Mouse (Mus musculus): Measurements from ENCODE around the gene Nkapd1. TPM values are rescaled to one million over a fixed set of nuclear protein-coding genes. Genes with fewer than 3 reads are reported as not detected.

The Nkapd1 gene
- total and polyA plus RNA-seq, 2 experiments = 2.8 to 5.8 TPM

DNA sequence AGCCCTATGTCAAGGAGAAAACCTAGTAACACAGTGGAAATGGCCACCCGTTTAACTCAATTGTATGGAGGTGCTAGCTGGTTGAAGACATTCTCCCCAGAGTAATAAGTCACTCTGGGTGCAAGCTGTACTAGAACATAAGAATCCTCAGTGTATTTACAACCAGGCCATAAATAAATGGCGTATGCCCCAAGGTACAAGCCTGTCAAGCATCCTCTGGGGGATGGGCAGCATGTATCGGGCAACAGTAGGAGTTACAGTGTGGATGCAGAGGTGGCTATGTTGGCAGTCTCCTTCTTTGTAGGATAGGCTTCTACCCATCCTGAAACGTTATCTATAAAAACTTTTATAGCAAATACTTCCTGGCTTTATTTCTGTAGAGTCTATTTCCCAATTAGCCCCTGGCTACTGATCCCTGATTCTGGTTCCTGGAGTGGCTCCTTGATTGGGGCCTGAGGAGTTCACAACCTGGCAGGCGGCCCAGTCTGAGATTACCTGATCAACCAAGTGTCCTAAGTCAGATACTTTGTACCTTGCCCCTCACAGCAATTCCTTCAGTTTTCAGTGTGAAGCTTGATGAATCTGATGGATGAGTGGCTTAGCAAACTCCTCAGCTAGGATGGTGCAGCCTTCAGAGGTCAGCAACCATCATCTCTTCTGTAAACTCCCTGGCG lies 32.0 kb downstream of the Nkapd1 start:
- H3K79me2 ChIP-seq (ENCODE audit: control insufficient read depth, insufficient read depth, low read length) = no peaks in the 10 kb centered on the region
- DNase-seq (ENCODE audit: extremely low read depth, low read depth, low spot score) = no peak
- no peaks in the 10 kb centered on the region for H3K27me3 ChIP-seq (ENCODE audit: control insufficient read depth, insufficient read depth, low read length)
- no peak overlapping the region for H3K27ac ChIP-seq (replicated peaks; ENCODE audit: insufficient read depth, low read depth, low read length)
- no peak overlapping the region for H3K4me3 ChIP-seq (ENCODE audit: insufficient read depth, low read depth, low read length)
- H3K4me1 ChIP-seq (ENCODE audit: control insufficient read depth, insufficient read depth, low read length) = no peaks in the 10 kb centered on the region
- TF ChIP-seq CTCF (IDR thresholded peaks at IDR 0.05; ENCODE audit: low read depth, low read length) = no peak
- no peak for TF ChIP-seq POLR2A (IDR thresholded peaks at IDR 0.05; ENCODE audit: extremely low read depth, insufficient read depth, low read length)
- H3K9ac ChIP-seq (ENCODE audit: low read depth, low read length) = no peak overlapping the region
- 84% methylated on average over 6 of the region's 6 CpGs for WGBS
- peaks cover 3% of the 10 kb centered on the region; the same call in 1 of the 2 replicates for H3K36me3 ChIP-seq (ENCODE audit: control insufficient read depth, insufficient read depth, low read length)

DNA sequence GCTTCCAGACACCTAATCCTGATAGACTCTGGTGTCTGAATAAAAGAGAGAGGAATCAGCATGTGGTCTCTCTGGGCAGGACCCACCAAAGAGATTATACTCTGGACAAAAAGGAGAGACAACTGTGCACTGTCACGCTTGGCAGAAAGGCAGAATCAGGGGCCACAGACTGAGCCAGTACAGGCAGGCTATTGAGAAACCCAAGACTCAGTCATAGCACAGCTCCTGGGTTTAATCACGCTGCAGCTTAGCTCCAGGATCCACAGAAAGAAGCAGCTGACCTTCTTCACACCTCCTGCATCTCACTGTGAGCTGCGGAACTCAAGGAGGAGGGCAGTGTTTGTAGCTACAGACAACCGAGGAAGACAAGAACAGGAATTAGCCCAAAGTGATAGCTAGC lies 36.9 kb downstream of the Nkapd1 start:
- Histone ChIP-seq H3K4me3 (ENCODE audit: insufficient read depth, low read depth, low read length) (no peak overlapping the region), H3K9ac (ENCODE audit: low read depth, low read length) (no peak overlapping the region), H3K79me2 (ENCODE audit: control insufficient read depth, insufficient read depth, low read length) (no peaks in the 10 kb centered on the region), H3K36me3 (ENCODE audit: control insufficient read depth, insufficient read depth, low read length) (peaks cover 3% of the 10 kb centered on the region; the same call in 1 of the 2 replicates), H3K27ac (replicated peaks; ENCODE audit: insufficient read depth, low read depth, low read length) (no peak overlapping the region), H3K27me3 (ENCODE audit: control insufficient read depth, insufficient read depth, low read length) (no peaks in the 10 kb centered on the region), H3K4me1 (ENCODE audit: control insufficient read depth, insufficient read depth, low read length) (no peaks in the 10 kb centered on the region)
- 82% methylated on average over 4 of the region's 4 CpGs for WGBS
- TF ChIP-seq POLR2A (IDR thresholded peaks at IDR 0.05; ENCODE audit: extremely low read depth, insufficient read depth, low read length) = no peak
- no peak for DNase-seq (ENCODE audit: extremely low read depth, low read depth, low spot score)

DNA sequence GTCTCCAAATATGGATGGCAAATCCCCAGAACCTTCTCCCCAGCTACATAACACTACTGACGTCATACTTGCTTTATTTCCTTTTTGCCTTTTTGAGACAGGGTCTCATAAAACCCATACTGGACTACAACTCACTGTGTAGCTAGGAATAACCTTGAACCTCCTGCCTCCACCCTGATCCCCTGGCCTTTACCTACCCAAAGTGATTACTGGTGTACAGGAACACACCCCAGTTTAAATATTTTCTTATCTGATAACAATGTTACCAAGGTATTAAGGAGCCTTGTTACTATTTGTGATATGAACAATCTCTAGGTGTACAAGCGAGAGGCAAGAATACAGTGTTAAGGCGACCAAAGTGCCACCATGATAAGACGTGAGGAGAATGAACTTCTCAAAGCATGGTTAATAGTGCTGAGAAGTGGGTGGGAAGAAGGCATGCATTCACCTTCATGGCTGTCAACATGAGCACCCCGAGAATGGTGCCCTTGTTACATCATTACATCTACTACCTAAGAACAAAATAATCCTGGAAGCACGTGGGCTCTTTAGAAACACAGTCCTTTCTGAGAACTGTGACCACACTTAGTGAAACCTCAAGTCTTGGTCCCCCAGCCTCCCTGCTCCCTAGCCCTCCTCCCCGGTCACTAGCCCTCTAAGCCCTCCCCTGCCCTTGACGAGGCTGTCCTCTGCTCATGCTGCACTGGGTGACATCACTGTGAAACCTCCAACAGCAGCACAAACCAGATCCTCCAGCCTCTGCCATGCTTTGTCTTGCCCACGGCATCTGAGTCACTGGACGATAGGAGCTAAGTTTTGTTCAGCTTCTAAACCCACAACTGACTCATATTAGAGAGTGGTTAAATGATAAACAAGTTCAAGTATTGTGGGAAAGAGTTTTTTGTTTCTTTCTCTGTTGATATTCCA lies 47.4 kb downstream of the Nkapd1 start:
- Histone ChIP-seq H3K36me3 (ENCODE audit: control insufficient read depth, insufficient read depth, low read length) (peaks cover 3% of the 10 kb centered on the region), H3K9ac (ENCODE audit: low read depth, low read length) (no peak overlapping the region), H3K79me2 (ENCODE audit: control insufficient read depth, insufficient read depth, low read length) (no peaks in the 10 kb centered on the region), H3K4me1 (ENCODE audit: control insufficient read depth, insufficient read depth, low read length) (no peaks in the 10 kb centered on the region; the same call in 1 of the 2 replicates), H3K4me3 (ENCODE audit: insufficient read depth, low read depth, low read length) (no peak overlapping the region), H3K27me3 (ENCODE audit: control insufficient read depth, insufficient read depth, low read length) (no peaks in the 10 kb centered on the region), H3K27ac (replicated peaks; ENCODE audit: insufficient read depth, low read depth, low read length) (no peak overlapping the region)
- no peak for DNase-seq (ENCODE audit: extremely low read depth, low read depth, low spot score)
- WGBS = 87% methylated on average over 10 of the region's 10 CpGs
- TF ChIP-seq CTCF (IDR thresholded peaks at IDR 0.05; ENCODE audit: low read depth, low read length) (no peak), POLR2A (IDR thresholded peaks at IDR 0.05; ENCODE audit: extremely low read depth, insufficient read depth, low read length) (no peak)

DNA sequence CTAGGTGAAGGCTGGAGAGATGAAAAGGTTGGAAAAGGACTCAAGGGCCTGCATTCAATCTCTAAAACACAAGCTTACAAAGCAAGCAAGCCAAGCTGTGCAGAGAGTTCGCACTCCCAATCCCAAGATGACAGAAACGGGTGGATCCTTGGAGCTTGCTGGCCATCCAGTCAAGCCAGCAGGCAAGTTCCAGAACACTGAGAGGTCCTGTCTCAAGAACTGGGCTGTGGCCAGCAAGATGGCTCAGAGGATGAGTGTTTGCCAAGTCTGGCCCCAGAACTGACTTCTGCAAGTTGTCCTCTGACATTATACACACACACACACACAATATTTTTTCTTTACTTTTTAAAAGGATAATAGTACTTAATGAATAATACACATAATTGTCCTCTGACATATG lies 49.4 kb downstream of the Nkapd1 start:
- WGBS = 91% methylated on average over 2 of the region's 2 CpGs
- TF ChIP-seq POLR2A (IDR thresholded peaks at IDR 0.05; ENCODE audit: extremely low read depth, insufficient read depth, low read length) = no peak
- no peak for TF ChIP-seq CTCF (IDR thresholded peaks at IDR 0.05; ENCODE audit: low read depth, low read length)
- no peak overlapping the region for H3K4me3 ChIP-seq (ENCODE audit: insufficient read depth, low read depth, low read length)
- no peak for DNase-seq (ENCODE audit: extremely low read depth, low read depth, low spot score)
- H3K36me3 ChIP-seq (ENCODE audit: control insufficient read depth, insufficient read depth, low read length) = no peaks in the 10 kb centered on the region; the same call in 1 of the 2 replicates
- H3K9ac ChIP-seq (ENCODE audit: low read depth, low read length) = no peak overlapping the region
- no peak overlapping the region for H3K27ac ChIP-seq (replicated peaks; ENCODE audit: insufficient read depth, low read depth, low read length)
- H3K27me3 ChIP-seq (ENCODE audit: control insufficient read depth, insufficient read depth, low read length) = no peaks in the 10 kb centered on the region
- H3K79me2 ChIP-seq (ENCODE audit: control insufficient read depth, insufficient read depth, low read length) = no peaks in the 10 kb centered on the region
- no peaks in the 10 kb centered on the region; the same call in 1 of the 2 replicates for H3K4me1 ChIP-seq (ENCODE audit: control insufficient read depth, insufficient read depth, low read length)

DNA sequence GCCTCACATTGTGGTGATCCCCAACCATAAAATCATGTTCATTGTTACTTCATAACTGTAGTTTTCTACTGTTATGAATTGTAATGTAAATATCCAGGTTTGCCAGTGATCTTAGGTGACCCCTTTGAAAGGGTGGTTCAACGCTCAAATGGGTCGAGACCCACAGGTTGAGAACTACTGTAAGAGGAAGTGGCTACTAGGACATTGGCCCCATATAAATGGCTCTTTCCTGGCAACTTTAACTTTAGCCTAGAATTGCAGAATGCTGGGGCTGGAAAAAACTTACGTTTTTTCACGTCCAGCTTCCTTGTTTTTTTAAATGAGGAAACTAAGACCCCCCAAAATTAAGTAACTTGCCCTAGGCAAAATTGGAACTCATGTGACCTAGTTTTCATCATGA lies 49.9 kb downstream of the Nkapd1 start:
- H3K79me2 ChIP-seq (ENCODE audit: control insufficient read depth, insufficient read depth, low read length) = no peaks in the 10 kb centered on the region
- whole genome bisulfite sequencing = 84% methylated on average over 4 of the region's 4 CpGs
- H3K9ac ChIP-seq (ENCODE audit: low read depth, low read length) = no peak overlapping the region
- no peak overlapping the region for H3K4me3 ChIP-seq (ENCODE audit: insufficient read depth, low read depth, low read length)
- H3K27me3 ChIP-seq (ENCODE audit: control insufficient read depth, insufficient read depth, low read length) = no peaks in the 10 kb centered on the region
- H3K36me3 ChIP-seq (ENCODE audit: control insufficient read depth, insufficient read depth, low read length) = no peaks in the 10 kb centered on the region
- no peaks in the 10 kb centered on the region; the same call in 1 of the 2 replicates for H3K4me1 ChIP-seq (ENCODE audit: control insufficient read depth, insufficient read depth, low read length)
- TF ChIP-seq POLR2A (IDR thresholded peaks at IDR 0.05; ENCODE audit: extremely low read depth, insufficient read depth, low read length) (no peak), CTCF (IDR thresholded peaks at IDR 0.05; ENCODE audit: low read depth, low read length) (no peak)
- no peak for DNase-seq (ENCODE audit: extremely low read depth, low read depth, low spot score)
- H3K27ac ChIP-seq (replicated peaks; ENCODE audit: insufficient read depth, low read depth, low read length) = no peak overlapping the region
